Mouse (Mus musculus): ENCODE data around the gene Nudt4.

- TF ChIP-seq POLR2A (IDR thresholded peaks at IDR 0.05; ENCODE audit: extremely low read depth, insufficient read depth, low read length) (no peak), CTCF (IDR thresholded peaks at IDR 0.05; ENCODE audit: low read depth, low read length) (no peak)
Measured at GRCm38 (mm10) chr10:95611331-95611721, 47.4 kb upstream of the Nudt4 start.
